Mouse (Mus musculus) layer of hippocampus, postnatal 25 days (tissue): ENCODE measurements at regions not wholly inside any gene's neighbourhood (a gene's known extent, or its start where the extent isn't known, plus 50 kb on each side); places are given as distances from the start of the nearest gene placed in this dataset.

ENCODE experiments used
- DNase-seq, 2 experiments: peaks; one replicate each; pipeline ENCODE4 v3.0.0; 2022; ENCODE audit warnings: mixed read lengths in 2 of 2, low spot score in 1 of 2; ENCODE audit errors: extremely low spot score in 1 of 2

- no peak for DNase-seq
Measured at GRCm38 (mm10) chr13:54892572-54892971, 56.6 kb upstream of the Unc5a start.

- no peak for DNase-seq
Measured at GRCm38 (mm10) chr13:54893651-54894050, 55.6 kb upstream of the Unc5a start.

GRCm38 (mm10) chr13:54895981-54896380 is 53.2 kb upstream of the Unc5a start:
- no peak for DNase-seq
